Mouse (Mus musculus) heart, adult 2 months (tissue): ENCODE data around the gene Eln.

Experiments
- CTCF ChIP-seq: fragments of 200-600 bp; IDR thresholded peaks from 2 replicates; pipeline ENCODE4 v1.8.1; 2022; ENCODE audit warnings: antibody characterized with exemption, mild to moderate bottlenecking, moderate library complexity
- POLR2A ChIP-seq: fragments of 200-500 bp; IDR thresholded peaks from 2 replicates; pipeline ENCODE4 v1.6.1; 2011; ENCODE audit warnings: mild to moderate bottlenecking, low read depth, low read length, control low read depth; ENCODE audit not compliant: insufficient read depth

DNA sequence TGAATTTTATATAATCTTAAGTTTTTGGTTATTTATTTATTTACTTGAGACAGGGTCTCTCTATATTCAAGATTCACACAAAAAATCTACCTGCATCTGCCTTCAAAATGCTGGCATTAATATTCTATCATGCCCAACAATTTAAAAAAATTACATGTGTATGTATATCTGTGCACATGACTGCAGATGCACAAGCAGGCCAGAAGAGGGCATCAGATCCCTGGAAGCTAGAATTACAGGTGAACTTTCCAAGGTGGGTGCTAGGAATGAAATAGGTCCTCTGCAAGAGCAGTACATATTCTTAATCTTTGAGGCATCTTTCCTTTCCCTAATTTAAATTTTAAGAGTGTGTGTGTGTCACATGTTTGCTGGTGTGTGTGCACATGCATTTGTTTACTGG is 33.8 kb upstream of the Eln start:
- TF ChIP-seq CTCF (peak; percentile 64), POLR2A (no peak)
